Mouse (Mus musculus): ENCODE data around the gene Mcoln1.

Gene Mcoln1

GRCm38 (mm10) chr8:3499751-3500150 is 506 bp upstream of the Mcoln1 start:
- no peak for DNase-seq

DNA sequence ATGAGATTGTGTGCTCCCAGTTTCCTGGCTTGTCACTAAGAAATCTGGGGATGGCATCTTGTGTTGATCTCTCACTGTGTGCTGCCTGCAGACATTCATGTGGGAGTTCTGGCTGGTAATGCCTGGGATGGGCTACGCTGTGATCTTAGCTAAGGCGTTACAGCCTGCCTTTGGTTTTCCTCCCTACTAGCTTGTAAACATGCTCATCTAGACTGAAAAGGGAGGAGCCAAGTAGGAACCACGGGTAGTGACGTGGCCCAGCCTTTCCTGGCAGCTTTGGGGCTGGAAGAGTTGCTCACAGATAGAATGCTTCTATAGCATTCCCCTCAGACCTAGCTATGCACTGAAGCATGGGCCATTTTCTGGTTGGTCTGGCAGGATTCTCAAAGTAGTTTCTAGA is 2.0 kb downstream of the Mcoln1 start:
- DNase-seq = no peak

DNA sequence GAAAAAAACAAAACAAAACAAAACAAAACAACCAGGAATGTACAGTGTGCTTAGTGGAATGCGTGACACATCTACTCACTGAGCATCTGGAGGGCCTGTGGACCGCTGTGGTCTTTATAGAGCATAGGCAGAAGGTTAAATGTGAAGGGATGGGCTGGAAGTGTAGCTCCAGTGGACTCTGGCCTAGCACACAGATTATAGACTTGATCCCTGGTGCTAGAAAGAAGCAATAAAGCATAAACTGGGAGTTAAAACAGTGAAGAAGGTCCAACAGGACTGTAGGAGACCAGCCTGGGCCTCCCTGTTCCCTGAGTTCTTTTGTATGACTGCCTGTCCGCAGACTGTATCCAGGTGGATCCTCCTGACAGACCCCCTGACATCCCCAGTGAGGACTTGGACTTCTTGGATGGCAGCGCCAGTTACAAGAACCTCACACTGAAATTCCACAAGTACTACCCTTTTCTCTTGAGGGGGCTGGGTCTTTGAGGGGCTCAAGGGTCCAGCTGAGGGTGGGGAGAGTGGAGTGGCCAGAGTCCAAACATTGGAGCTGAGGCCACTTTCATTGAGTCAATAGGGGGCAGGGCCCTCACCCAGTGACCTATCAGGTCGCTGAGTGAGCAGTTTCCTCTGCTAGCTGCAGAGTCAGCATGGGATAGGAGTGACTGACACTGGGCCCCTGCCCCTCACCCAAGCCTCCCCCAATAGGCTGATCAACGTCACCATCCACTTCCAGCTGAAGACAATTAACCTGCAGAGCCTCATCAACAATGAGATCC is 7.9 kb downstream of the Mcoln1 start:
- no peak for DNase-seq

DNA sequence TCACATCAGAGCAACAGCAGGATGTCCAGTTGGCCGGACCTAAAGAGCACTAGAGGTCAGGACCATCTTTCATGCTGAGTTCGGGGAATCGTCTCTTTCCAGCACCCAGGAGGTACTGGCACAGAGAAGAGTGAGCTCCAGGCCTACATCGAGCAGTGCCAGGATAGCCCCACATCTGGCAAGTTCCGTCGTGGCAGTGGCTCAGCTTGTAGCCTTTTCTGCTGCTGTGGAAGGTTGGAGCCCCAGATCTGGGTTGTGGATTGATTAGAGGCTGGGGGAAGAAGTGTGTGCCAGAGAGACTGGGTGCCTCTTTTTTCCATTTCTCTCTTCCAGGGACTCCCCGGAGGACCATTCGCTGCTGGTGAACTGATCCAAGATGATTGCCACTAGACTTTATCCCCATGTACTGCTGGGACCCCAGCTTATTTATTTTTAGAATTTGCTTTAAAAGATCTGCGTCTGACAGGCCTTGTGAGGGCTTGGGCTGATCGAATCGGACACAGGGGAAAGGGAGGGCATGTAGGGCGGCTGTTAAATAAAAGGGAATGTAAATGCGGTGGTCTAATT is 14.5 kb downstream of the Mcoln1 start:
- no peak for DNase-seq

- peak; percentile 92 for DNase-seq
Measured at GRCm38 (mm10) chr8:3515260-3515671, 15.0 kb downstream of the Mcoln1 start, which contains the start of gene Pnpla6. Gene Pnpla6 (plus strand): TSS chr8:3515384.

GRCm38 (mm10) chr8:3515771-3516417 is 15.6 kb downstream of the Mcoln1 start:
- DNase-seq = peak; percentile 38

GRCm38 (mm10) chr8:3516450-3517116 is 16.3 kb downstream of the Mcoln1 start:
- peak; percentile 91 for DNase-seq

- no peak for DNase-seq
Measured at GRCm38 (mm10) chr8:3517117-3517495, 16.8 kb downstream of the Mcoln1 start.

DNA sequence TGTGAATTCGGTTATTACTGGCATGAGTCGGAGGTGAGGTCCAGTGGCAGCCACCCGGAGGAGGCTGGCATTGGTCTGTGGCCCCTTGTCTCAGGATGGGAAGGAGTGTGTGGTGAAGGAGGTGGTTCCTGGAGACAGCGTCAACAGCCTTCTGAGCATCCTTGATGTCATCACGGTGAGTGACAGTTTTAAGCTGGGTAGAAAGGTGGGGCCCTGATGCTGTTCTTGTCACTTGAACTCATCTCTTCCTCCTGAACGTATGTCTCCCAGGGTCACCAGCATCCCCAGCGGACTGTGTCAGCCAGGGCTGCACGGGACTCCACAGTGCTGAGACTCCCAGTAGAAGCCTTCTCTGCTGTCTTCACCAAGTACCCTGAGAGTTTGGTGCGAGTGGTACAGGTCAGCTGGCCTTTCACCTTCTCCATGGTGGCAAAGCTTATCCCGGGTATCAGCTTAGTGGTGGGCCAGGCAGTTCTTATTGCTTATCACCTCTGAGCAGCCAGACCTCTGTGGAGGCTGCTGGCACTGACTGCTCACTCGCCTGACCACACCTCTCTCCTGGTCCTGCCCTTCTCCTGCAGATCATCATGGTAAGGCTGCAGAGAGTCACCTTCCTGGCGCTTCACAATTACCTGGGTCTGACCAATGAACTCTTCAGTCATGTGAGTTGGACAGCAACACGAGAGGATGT is 21.9 kb downstream of the Mcoln1 start:
- DNase-seq = peak; percentile 87

- DNase-seq = no peak
Measured at GRCm38 (mm10) chr8:3530816-3531215, 30.6 kb downstream of the Mcoln1 start.

- no peak for DNase-seq
Measured at GRCm38 (mm10) chr8:3531936-3532335, 31.7 kb downstream of the Mcoln1 start.

- DNase-seq = peak; percentile 88
Measured at GRCm38 (mm10) chr8:3536053-3536841, 36.0 kb downstream of the Mcoln1 start.

GRCm38 (mm10) chr8:3536940-3537339 is 36.7 kb downstream of the Mcoln1 start:
- DNase-seq = no peak

DNA sequence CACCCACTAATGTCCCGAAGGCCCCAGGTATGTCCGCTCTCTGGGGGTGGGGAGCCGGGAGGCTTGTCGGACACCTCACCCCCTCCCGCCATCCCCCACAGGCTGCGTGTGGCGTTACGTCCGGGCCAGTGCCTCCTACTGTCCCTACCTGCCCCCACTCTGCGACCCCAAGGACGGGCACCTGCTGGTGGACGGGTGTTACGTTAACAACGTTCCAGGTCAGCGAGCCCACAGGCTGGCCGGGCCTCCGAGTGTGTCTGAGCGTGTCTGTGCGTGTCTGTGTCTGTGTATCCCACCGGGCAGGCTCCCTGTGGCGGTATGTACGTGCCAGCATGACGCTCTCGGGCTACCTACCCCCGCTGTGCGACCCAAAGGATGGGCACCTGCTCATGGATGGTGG is 37.4 kb downstream of the Mcoln1 start:
- DNase-seq = no peak

GRCm38 (mm10) chr8:3539146-3539545 is 38.9 kb downstream of the Mcoln1 start:
- no peak for DNase-seq

- no peak for DNase-seq
Measured at GRCm38 (mm10) chr8:3540076-3540475, 39.8 kb downstream of the Mcoln1 start.

GRCm38 (mm10) chr8:3546511-3546910 is 46.3 kb downstream of the Mcoln1 start:
- DNase-seq = no peak

DNA sequence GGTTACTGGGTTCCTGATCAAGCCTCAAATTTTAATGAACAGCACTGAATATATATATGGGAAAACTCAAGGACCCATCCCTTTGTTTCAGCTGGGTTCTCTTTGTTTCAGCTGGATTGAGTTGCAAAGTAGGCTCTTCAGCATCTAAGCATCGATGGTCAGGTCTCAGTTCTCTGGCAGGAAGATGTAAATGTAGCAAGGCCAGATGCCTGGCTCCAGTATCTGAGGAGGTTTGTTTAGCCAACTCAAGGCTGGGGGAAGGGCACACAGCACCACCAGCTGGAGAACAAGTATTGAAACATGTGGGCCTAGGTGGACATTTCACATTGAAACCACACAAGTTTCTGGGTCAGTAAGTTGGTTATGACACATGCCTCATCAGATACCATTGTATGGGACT is 52.0 kb downstream of the Mcoln1 start:
- DNase-seq = no peak

GRCm38 (mm10) chr8:3556114-3556513 is 55.9 kb downstream of the Mcoln1 start:
- DNase-seq = no peak

All from liver (tissue).